8 mouse cellular contexts compared by ENCODE assay signal in genomic region chr15:10980712-10981111, GRCm38 (mm10). TPM values are rescaled to one million over a fixed set of nuclear protein-coding genes. Genes with fewer than 3 reads are reported as not detected.
A peak's percentile ranks its signal among the peaks of the same experiment; 100 is the strongest.
DNase-seq lines count a peak whose midpoint lies in the region; ATAC-seq and TF ChIP-seq lines count a peak whose summit lies in the region.

No protein-coding gene starts in this region.

- no peak for TF ChIP-seq CTCF in G1E (IDR thresholded peaks at IDR 0.05; ENCODE audit: low read depth, low read length)

- no peak for DNase-seq in heart, adult 9 months (ENCODE audit: low spot score in 2 of 2)
- DNase-seq in G1E (ENCODE audit: low spot score) = no peak
- DNase-seq in midbrain, embryonic 11.5 days (ENCODE audit: low spot score, missing footprints) = no peak
- DNase-seq in retina, postnatal 1 day = no peak
- DNase-seq in gastrocnemius, adult 8-10 months (ENCODE audit: low spot score in 2 of 2) = no peak
- no peak for DNase-seq in ovary, postnatal 14 days (ENCODE audit: low spot score)

- H3K9ac ChIP-seq in heart, embryonic 15.5 days = no peak overlapping the region
- H3K9ac ChIP-seq in hindbrain, embryonic 13.5 days = 0 out of 2 replicates have a peak overlapping the region, but pooled peaks have one; percentile 81
- H3K9ac ChIP-seq in midbrain, embryonic 11.5 days (ENCODE audit: low read length) = peak overlapping the region; percentile 81; the same call in 1 of the 2 replicates

- H3K27me3 ChIP-seq in heart, embryonic 15.5 days = no peaks in the 10 kb centered on the region
- H3K27me3 ChIP-seq in G1E (ENCODE audit: insufficient read depth, low read length) = no peaks in the 10 kb centered on the region
- no peaks in the 10 kb centered on the region for H3K27me3 ChIP-seq in hindbrain, embryonic 13.5 days
- H3K27me3 ChIP-seq in midbrain, embryonic 11.5 days (ENCODE audit: control insufficient read depth, insufficient read depth, low read length) = no peaks in the 10 kb centered on the region

- H3K27ac ChIP-seq in heart, embryonic 15.5 days = no peak overlapping the region
- H3K27ac ChIP-seq in hindbrain, embryonic 13.5 days = no peak overlapping the region
- H3K27ac ChIP-seq in midbrain, embryonic 11.5 days (ENCODE audit: low read depth, low read length) = no peak overlapping the region

- peak overlapping the region; percentile 61 for H3K4me2 ChIP-seq in heart, embryonic 15.5 days
- H3K4me2 ChIP-seq in hindbrain, embryonic 13.5 days = peak overlapping the region; percentile 61
- H3K4me2 ChIP-seq in midbrain, embryonic 11.5 days = peak overlapping the region; percentile 61

- H3K36me3 ChIP-seq in heart, embryonic 15.5 days = no peaks in the 10 kb centered on the region
- H3K36me3 ChIP-seq in G1E (replicated peaks) = peaks cover 7% of the 10 kb centered on the region
- H3K36me3 ChIP-seq in hindbrain, embryonic 13.5 days = 0 out of 2 replicates have a peak, but pooled peaks cover 4% of the 10 kb centered on the region
- H3K36me3 ChIP-seq in midbrain, embryonic 11.5 days (ENCODE audit: control insufficient read depth, insufficient read depth, low read length) = no peaks in the 10 kb centered on the region

- 61% methylated on average over 2 of the region's 2 CpGs for WGBS in heart, embryonic 15.5 days
- 64% methylated on average over 2 of the region's 2 CpGs for WGBS in hindbrain, embryonic 13.5 days
- 67% methylated on average over 2 of the region's 2 CpGs for WGBS in midbrain, embryonic 11.5 days

- H3K4me1 ChIP-seq in heart, embryonic 15.5 days (replicated peaks) = peaks cover 5% of the 10 kb centered on the region; the same call in 1 of the 2 replicates
- H3K4me1 ChIP-seq in G1E (ENCODE audit: insufficient read depth, low read depth, low read length) = peaks cover 12% of the 10 kb centered on the region
- H3K4me1 ChIP-seq in hindbrain, embryonic 13.5 days (replicated peaks) = peaks cover 12% of the 10 kb centered on the region
- no peaks in the 10 kb centered on the region; the same call in 1 of the 2 replicates for H3K4me1 ChIP-seq in midbrain, embryonic 11.5 days (ENCODE audit: control insufficient read depth, insufficient read depth, low read length)

- H3K4me3 ChIP-seq in heart, embryonic 15.5 days = peak overlapping the region; percentile 71
- H3K4me3 ChIP-seq in G1E (ENCODE audit: low read depth, low read length) = peak overlapping the region; percentile 79; the same call in 1 of the 2 replicates
- no peak overlapping the region for H3K4me3 ChIP-seq in hindbrain, embryonic 13.5 days
- H3K4me3 ChIP-seq in midbrain, embryonic 11.5 days (ENCODE audit: low read depth, low read length) = no peak overlapping the region

- no peak for ATAC-seq in heart, embryonic 15.5 days (replicated peaks; ENCODE audit: insufficient number of reproducible peaks, insufficient read depth, low FRiP score, low read depth)
- no peak for ATAC-seq in G1E (ENCODE audit: extremely low read depth, insufficient number of reproducible peaks, low FRiP score, poor library complexity, severe bottlenecking)
- no peak for ATAC-seq in hindbrain, embryonic 13.5 days (ENCODE audit: low FRiP score)
- ATAC-seq in midbrain, embryonic 11.5 days (ENCODE audit: low FRiP score) = no peak

- H3K9me3 ChIP-seq in heart, embryonic 15.5 days (replicated peaks) = no peaks in the 10 kb centered on the region
- H3K9me3 ChIP-seq in G1E (replicated peaks) = no peaks in the 10 kb centered on the region
- no peaks in the 10 kb centered on the region for H3K9me3 ChIP-seq in hindbrain, embryonic 13.5 days
- no peaks in the 10 kb centered on the region for H3K9me3 ChIP-seq in midbrain, embryonic 11.5 days (ENCODE audit: control insufficient read depth, low read length)

RNA-seq across cellular contexts. Expression of gene Amacr, which starts 0.8 kb away (rescaled TPM):
- polyA plus RNA-seq in heart, embryonic 15.5 days (2015; fragmentation: Nextera tagmentation; extraction: Ambion mirVana) = 13.0 and 13.7 TPM in 2 replicates
- total RNA-seq in G1E (2014; fragmentation: Nextera tagmentation) (1.2 and 4.7 TPM in 2 replicates), G1E (2017) (7.5 and 11.2 TPM in 2 replicates)
- polyA plus RNA-seq in G1E (2012) = 2.3 and 2.7 TPM in 2 replicates
- polyA plus RNA-seq in hindbrain, embryonic 13.5 days (2015; fragmentation: Nextera tagmentation; extraction: Ambion mirVana) = 9.6 and 12.8 TPM in 2 replicates
- polyA plus RNA-seq in midbrain, embryonic 11.5 days (2014; fragmentation: Nextera tagmentation; extraction: Ambion mirVana) = 10.1 and 11.9 TPM in 2 replicates
- total RNA-seq in gastrocnemius, adult 8-10 months (2022) = 10 to 100 TPM; 16.4 to 20.0 (median 17.6) TPM

RNA-seq across cellular contexts. Expression of gene Slc45a2, which starts 19.8 kb away (rescaled TPM):
- polyA plus RNA-seq in heart, embryonic 15.5 days (2015; fragmentation: Nextera tagmentation; extraction: Ambion mirVana) = 0.08 and 0.13 TPM in 2 replicates
- not detected in 2 replicates for total RNA-seq in G1E (2014; fragmentation: Nextera tagmentation)
- 0.05 TPM in 1 of 2 replicates, not detected in the other for total RNA-seq in G1E (2017)
- polyA plus RNA-seq in G1E (2012) = not detected in 2 replicates
- 0.09 and 0.17 TPM in 2 replicates for polyA plus RNA-seq in hindbrain, embryonic 13.5 days (2015; fragmentation: Nextera tagmentation; extraction: Ambion mirVana)
- 0.08 and 0.22 TPM in 2 replicates for polyA plus RNA-seq in midbrain, embryonic 11.5 days (2014; fragmentation: Nextera tagmentation; extraction: Ambion mirVana)
- not detected for total RNA-seq in gastrocnemius, adult 8-10 months (2022)

RNA-seq across cellular contexts. Expression of gene C1qtnf3, which starts 28.6 kb away (rescaled TPM):
- polyA plus RNA-seq in heart, embryonic 15.5 days (2015; fragmentation: Nextera tagmentation; extraction: Ambion mirVana) = 1.2 and 7.3 TPM in 2 replicates
- not detected in 2 replicates for total RNA-seq in G1E (2014; fragmentation: Nextera tagmentation)
- total RNA-seq in G1E (2017) = not detected in 2 replicates
- polyA plus RNA-seq in G1E (2012) = not detected in 2 replicates
- 3.5 and 3.7 TPM in 2 replicates for polyA plus RNA-seq in hindbrain, embryonic 13.5 days (2015; fragmentation: Nextera tagmentation; extraction: Ambion mirVana)
- polyA plus RNA-seq in midbrain, embryonic 11.5 days (2014; fragmentation: Nextera tagmentation; extraction: Ambion mirVana) = 0.97 and 1.2 TPM in 2 replicates
- total RNA-seq in gastrocnemius, adult 8-10 months (2022) = under 1 TPM in 3 of 4 experiments, not detected in 1; 0.21 to 0.45 (median 0.24) TPM

RNA-seq across cellular contexts. Expression of gene Rxfp3, which starts 57.1 kb away (rescaled TPM):
- 0.04 TPM in 1 of 2 replicates, not detected in the other for polyA plus RNA-seq in heart, embryonic 15.5 days (2015; fragmentation: Nextera tagmentation; extraction: Ambion mirVana)
- not detected in 2 replicates for total RNA-seq in G1E (2014; fragmentation: Nextera tagmentation)
- 0.12 TPM in 1 of 2 replicates, not detected in the other for total RNA-seq in G1E (2017)
- not detected in 2 replicates for polyA plus RNA-seq in G1E (2012)
- polyA plus RNA-seq in hindbrain, embryonic 13.5 days (2015; fragmentation: Nextera tagmentation; extraction: Ambion mirVana) = 3.9 and 4.2 TPM in 2 replicates
- 1.0 and 1.4 TPM in 2 replicates for polyA plus RNA-seq in midbrain, embryonic 11.5 days (2014; fragmentation: Nextera tagmentation; extraction: Ambion mirVana)
- not detected for total RNA-seq in gastrocnemius, adult 8-10 months (2022)

Comparison
In these comparisons a context has a peak if more than half of its experiments do, and no peak if none do; other contexts are left out.
1. H3K4me3 ChIP-seq: peak in heart, embryonic 15.5 days (single experiment) and G1E (single experiment); none in hindbrain, embryonic 13.5 days (single experiment) and midbrain, embryonic 11.5 days (single experiment).
2. Peak in every context shown above with its lines, with median percentiles within 50 percentile points of each other: H3K4me2 ChIP-seq.